In genomic region chr12:106008348-106009050, GRCm38 (mm10) we compare ENCODE assay signal across 11 mouse cellular contexts. TPM values are rescaled to one million over a fixed set of nuclear protein-coding genes. Genes with fewer than 3 reads are reported as not detected.
DNase-seq lines count a peak whose midpoint lies in the region; ATAC-seq lines count a peak whose summit lies in the region.
"Had no signal": no experiment of that assay in that cellular context is flagged by ENCODE, and none has a peak within 500 bp of the region (broad histone marks: within the 10 kb centered on the region; RNA-seq: fewer than 3 reads in every experiment).

No protein-coding gene starts in this region.

- DNase-seq in ovary, adult 18-20 months (ENCODE audit: low spot score) = peak; percentile 55
- no peak for DNase-seq in ovary, postnatal 10 days (ENCODE audit: low spot score)
- peak; percentile 64 to 82 for DNase-seq in left cerebral cortex, adult 18-20 months (ENCODE audit: low spot score in 2 of 2)
- no peak for DNase-seq in spleen, adult 18-20 months
- DNase-seq in kidney, adult 18-20 months = no peak
- DNase-seq in cerebellum, adult 9-10 months = no peak
- DNase-seq: embryo, embryonic 11 days; lung, adult 18-20 months had no signal

- no peaks in the 10 kb centered on the region for H3K36me3 ChIP-seq in heart, embryonic 14.5 days (ENCODE audit: control insufficient read depth, insufficient read depth, low read length)
- H3K36me3 ChIP-seq in hindbrain, embryonic 16.5 days (ENCODE audit: control insufficient read depth, insufficient read depth, low read length) = no peaks in the 10 kb centered on the region

- H3K4me3 ChIP-seq in heart, embryonic 14.5 days (ENCODE audit: control insufficient read depth in 1 of 2, insufficient read depth in 1 of 2, low read depth in 1 of 2, low read length in 2 of 2) = no peak overlapping the region
- no peak overlapping the region for H3K4me3 ChIP-seq in hindbrain, embryonic 16.5 days (ENCODE audit: low read length)

- H3K4me1 ChIP-seq in heart, embryonic 14.5 days (ENCODE audit: control insufficient read depth in 2 of 2, insufficient read depth in 2 of 2, low read length in 2 of 2) = peaks cover 4 to 19% of the 10 kb centered on the region in 2 experiments
- H3K4me1 ChIP-seq in hindbrain, embryonic 16.5 days (ENCODE audit: control insufficient read depth, insufficient read depth, low read depth, low read length) = peaks cover 2% of the 10 kb centered on the region

- peak overlapping the region; percentile 11; the same call in 1 of the 2 replicates for H3K9ac ChIP-seq in heart, embryonic 14.5 days (ENCODE audit: low read length)
- no peak overlapping the region for H3K9ac ChIP-seq in hindbrain, embryonic 16.5 days (ENCODE audit: low read depth, low read length)

- H3K4me2 ChIP-seq in heart, embryonic 14.5 days (ENCODE audit: low read length) = peak overlapping the region; percentile 34
- H3K4me2 ChIP-seq in hindbrain, embryonic 16.5 days (ENCODE audit: low read length) = no peak overlapping the region

- H3K9me3 ChIP-seq in heart, embryonic 14.5 days (ENCODE audit: control insufficient read depth, low read length) = no peaks in the 10 kb centered on the region
- no peaks in the 10 kb centered on the region for H3K9me3 ChIP-seq in hindbrain, embryonic 16.5 days (ENCODE audit: control insufficient read depth, low read length)

- H3K27me3 ChIP-seq in heart, embryonic 14.5 days (ENCODE audit: control insufficient read depth, insufficient read depth, low read length) = no peaks in the 10 kb centered on the region
- H3K27me3 ChIP-seq in hindbrain, embryonic 16.5 days (replicated peaks; ENCODE audit: control insufficient read depth, insufficient read depth, low read length) = no peaks in the 10 kb centered on the region

- 42% methylated on average over 22 of the region's 22 CpGs for WGBS in heart, embryonic 14.5 days
- 89% methylated on average over 22 of the region's 22 CpGs for WGBS in hindbrain, embryonic 16.5 days

- peak; percentile 51 for ATAC-seq in heart, embryonic 14.5 days (ENCODE audit: insufficient number of reproducible peaks, insufficient read depth, low FRiP score, low read depth)
- no peak for ATAC-seq in hindbrain, embryonic 16.5 days

- H3K27ac ChIP-seq in heart, embryonic 14.5 days (replicated peaks in 1 of 2; ENCODE audit: control insufficient read depth in 1 of 2, insufficient read depth in 1 of 2, low read depth in 2 of 2, low read length in 2 of 2) = peak overlapping the region; percentile 44 to 78
- H3K27ac ChIP-seq in hindbrain, embryonic 16.5 days (ENCODE audit: low read depth, low read length) = no peak overlapping the region
- H3K27ac ChIP-seq: kidney, postnatal 0 days had no signal

RNA-seq across cellular contexts. Expression of gene Vrk1, which starts 1.5 kb away (rescaled TPM):
- polyA plus RNA-seq in heart, embryonic 14.5 days (2014; fragmentation: Nextera tagmentation; extraction: Ambion mirVana) = 37.1 and 39.8 TPM in 2 replicates
- 10 to 100 TPM; 14.4 to 16.6 TPM for total RNA-seq in left cerebral cortex, adult 18-20 months (2021)
- 29.3 and 31.7 TPM in 2 replicates for polyA plus RNA-seq in hindbrain, embryonic 16.5 days (2015; fragmentation: Nextera tagmentation; extraction: Ambion mirVana)

Comparison
In these comparisons a context has a peak if more than half of its experiments do, and no peak if none do; other contexts are left out.
1. DNase-seq: peak in ovary, adult 18-20 months (single experiment) and left cerebral cortex, adult 18-20 months (2 of 2); none in ovary, postnatal 10 days (single experiment), spleen, adult 18-20 months (0 of 2), kidney, adult 18-20 months (single experiment) and cerebellum, adult 9-10 months (single experiment).